Mouse (Mus musculus) ES-Bruce4 (cell line): Measurements from ENCODE around the gene Fzd10. TPM values are rescaled to one million over a fixed set of nuclear protein-coding genes. Genes with fewer than 3 reads are reported as not detected.

ENCODE experiments used
- H3K27ac ChIP-seq: 2 replicates; pipeline ENCODE4 v1.5.1; 2012; ENCODE audit warnings: low read length, inconsistent platforms; ENCODE audit not compliant: insufficient read depth
- H3K27me3 ChIP-seq: 2 replicates; pipeline ENCODE4 v1.6.1; 2012; ENCODE audit warnings: mild to moderate bottlenecking, low read length, inconsistent platforms; ENCODE audit not compliant: control insufficient read depth, poor library complexity, insufficient read depth, severe bottlenecking
- H3K36me3 ChIP-seq: 2 replicates; pipeline ENCODE4 v1.6.1; 2012; ENCODE audit warnings: inconsistent platforms, mild to moderate bottlenecking, low read length, moderate library complexity; ENCODE audit not compliant: control insufficient read depth, poor library complexity, insufficient read depth, severe bottlenecking
- H3K4me1 ChIP-seq: one replicate; pipeline ENCODE4 v1.8.1; 2011; ENCODE audit warnings: low read length; ENCODE audit not compliant: control insufficient read depth, insufficient read depth
- H3K4me3 ChIP-seq: 2 replicates; pipeline ENCODE4 v1.5.1; 2011; ENCODE audit warnings: low read depth, mild to moderate bottlenecking, low read length
- H3K9ac ChIP-seq: 2 replicates; pipeline ENCODE4 v1.6.1; 2012; ENCODE audit warnings: low read depth, mild to moderate bottlenecking, inconsistent platforms; ENCODE audit not compliant: poor library complexity, severe bottlenecking
- H3K9me3 ChIP-seq: replicated peaks from 2 replicates; pipeline ENCODE4 v1.6.1; 2012; ENCODE audit warnings: mild to moderate bottlenecking, low read length, inconsistent platforms; ENCODE audit not compliant: control insufficient read depth, poor library complexity, insufficient read depth, severe bottlenecking
- CTCF ChIP-seq: IDR thresholded peaks from one replicate; pipeline ENCODE4 v1.8.1; 2011; ENCODE audit warnings: low read depth, low read length
- EP300 ChIP-seq: IDR thresholded peaks from 2 replicates; pipeline ENCODE4 v1.6.1; 2011; ENCODE audit warnings: low read depth, low read length; ENCODE audit not compliant: insufficient read depth
- POLR2A ChIP-seq: IDR thresholded peaks from one replicate; pipeline ENCODE4 v1.8.1; 2011; ENCODE audit warnings: low read length; ENCODE audit not compliant: insufficient read depth
- polyA plus RNA-seq: library from polyadenylated mRNA; stranded (reverse); fragments of >200 nt; gene quantifications from 2 replicates; pipeline ENCODE4 v1.2.4, GENCODE M21; 2011; ENCODE audit warnings: low read depth; ENCODE audit not compliant: missing spikeins, insufficient read depth, insufficient read length

Gene Fzd10
- polyA plus RNA-seq = 13.5 and 14.2 TPM in 2 replicates

DNA sequence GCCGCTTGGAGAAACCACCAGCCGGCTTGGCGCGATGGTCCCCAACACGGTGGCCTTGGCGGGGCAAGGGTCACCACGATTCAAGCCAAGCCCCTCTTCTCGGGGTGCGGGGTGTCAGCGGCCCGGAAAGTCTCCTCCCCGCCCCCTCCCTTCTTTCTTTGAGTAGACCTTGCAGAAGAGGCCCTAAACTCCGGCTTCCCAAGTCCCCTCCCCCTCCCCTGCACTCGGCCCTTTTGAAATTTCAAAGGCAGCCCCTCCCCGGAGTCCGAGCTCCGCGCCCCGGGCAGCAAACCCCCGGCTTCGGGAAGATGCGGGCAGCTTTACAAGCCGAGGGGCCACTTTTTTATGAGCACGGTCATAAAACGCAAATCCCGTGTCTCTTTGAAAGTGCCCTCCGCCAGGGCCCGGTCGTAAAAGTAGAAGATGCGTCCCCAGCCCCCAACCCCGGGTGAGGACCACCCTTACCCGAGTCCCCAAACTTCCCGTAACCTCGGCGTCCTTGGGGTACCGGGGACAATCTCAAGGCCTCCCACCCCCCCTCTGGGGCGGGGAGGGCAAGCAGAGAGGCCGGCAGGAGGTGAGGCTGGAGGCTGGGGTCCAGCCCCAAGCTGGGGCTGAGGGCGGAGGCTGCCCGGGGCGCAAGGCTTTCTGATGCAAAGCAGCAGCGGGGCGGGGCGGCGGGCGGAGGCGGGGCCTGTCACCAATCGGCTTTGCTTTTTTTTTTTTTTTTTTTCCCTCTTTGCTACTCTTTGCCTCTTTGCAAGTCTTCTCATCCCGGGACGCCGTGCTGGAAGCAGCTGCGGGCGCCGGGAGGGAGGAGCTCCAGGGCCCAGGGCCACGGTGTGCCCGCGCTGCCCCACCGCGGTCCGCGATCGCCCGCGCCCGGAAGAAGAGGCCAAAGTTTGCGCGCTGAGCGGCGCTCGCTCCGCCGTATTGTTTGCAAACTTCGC lies at the start of gene Fzd10:
Gene Fzd10, plus strand, starts transcription at position 773 of the 950 bp plus-strand sequence.
- H3K4me1 ChIP-seq = peaks cover 4% of the 10 kb centered on the region
- H3K4me3 ChIP-seq = peak within 1 kb of the TSS; percentile 72
- H3K27me3 ChIP-seq = 0 out of 2 replicates have a peak, but pooled peaks cover 3% of the 10 kb centered on the region
- TF ChIP-seq EP300 (0 out of 2 replicates have a peak, but pooled peaks have one; percentile 38), POLR2A (no peak)
- peak within 1 kb of the TSS; percentile 63 for H3K9ac ChIP-seq
- H3K27ac ChIP-seq = peak within 1 kb of the TSS; percentile 61
- peaks cover 11% of the 10 kb centered on the region for H3K9me3 ChIP-seq
- H3K36me3 ChIP-seq = no peaks in the 10 kb centered on the region

DNA sequence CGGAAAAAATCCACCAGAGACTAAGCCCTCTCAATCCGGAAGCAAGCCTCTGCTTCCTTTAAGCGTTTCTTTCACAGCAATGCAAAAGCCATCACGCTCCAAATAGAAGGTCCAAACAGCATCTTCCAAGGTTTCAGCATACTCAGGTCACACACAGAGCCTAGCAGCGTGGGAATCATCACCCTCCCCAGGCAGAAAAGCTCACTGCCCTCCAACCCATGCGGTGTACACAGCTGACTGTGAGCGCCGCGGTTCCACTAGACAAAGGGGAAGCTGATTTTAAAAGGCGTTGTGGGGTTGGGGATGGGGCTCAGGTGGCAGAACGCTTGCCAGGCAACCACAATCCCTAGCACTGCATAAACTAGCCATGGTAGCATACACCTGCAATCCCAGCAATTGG lies 49.2 kb upstream of the Fzd10 start:
- TF ChIP-seq CTCF (no peak), POLR2A (no peak)
- Histone ChIP-seq H3K9me3 (no peaks in the 10 kb centered on the region), H3K36me3 (no peaks in the 10 kb centered on the region), H3K27ac (no peak overlapping the region), H3K4me1 (no peaks in the 10 kb centered on the region), H3K27me3 (no peaks in the 10 kb centered on the region), H3K9ac (no peak overlapping the region), H3K4me3 (no peak overlapping the region)

DNA sequence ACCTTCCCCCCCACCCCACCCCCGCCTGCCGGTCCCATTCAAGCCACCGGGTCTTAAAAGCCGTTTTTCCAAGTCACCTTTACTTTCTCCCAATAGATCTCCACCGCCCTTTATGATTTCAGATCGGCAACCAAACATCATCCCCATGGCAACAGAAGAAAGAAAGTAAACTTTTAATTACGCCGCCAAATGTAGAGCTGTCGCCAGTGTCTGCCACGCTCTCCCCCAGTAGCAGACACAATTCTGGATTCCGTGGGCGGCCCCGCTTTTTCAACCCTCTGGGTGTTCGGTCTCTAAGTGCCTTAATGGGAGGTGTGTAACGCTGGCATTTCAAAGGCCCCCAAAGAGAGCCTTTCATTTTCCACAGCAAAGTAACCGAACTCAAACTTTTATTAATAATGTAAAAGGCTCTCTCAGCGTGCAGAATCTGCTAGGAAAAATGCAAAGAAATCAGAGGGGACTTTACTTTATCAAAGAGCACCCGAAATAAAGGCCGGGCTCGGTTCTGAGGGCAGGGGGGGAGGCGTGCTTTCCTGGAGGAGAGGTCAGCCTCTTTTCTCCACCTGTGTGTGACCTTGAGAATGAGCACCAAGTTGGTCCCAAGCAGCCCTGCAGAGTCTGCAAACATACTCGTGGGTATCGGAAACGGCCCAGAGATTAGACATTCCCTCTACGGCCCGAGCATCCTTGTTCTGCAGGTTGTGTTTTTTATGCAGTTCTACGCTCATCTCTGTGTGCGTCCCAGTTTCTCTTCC lies 48.3 kb upstream of the Fzd10 start:
- no peak for TF ChIP-seq CTCF
- Histone ChIP-seq H3K4me1 (no peaks in the 10 kb centered on the region), H3K36me3 (no peaks in the 10 kb centered on the region), H3K9me3 (no peaks in the 10 kb centered on the region), H3K9ac (no peak overlapping the region), H3K4me3 (peak overlapping the region; percentile 40; the same call in 1 of the 2 replicates), H3K27me3 (no peaks in the 10 kb centered on the region), H3K27ac (no peak overlapping the region)

DNA sequence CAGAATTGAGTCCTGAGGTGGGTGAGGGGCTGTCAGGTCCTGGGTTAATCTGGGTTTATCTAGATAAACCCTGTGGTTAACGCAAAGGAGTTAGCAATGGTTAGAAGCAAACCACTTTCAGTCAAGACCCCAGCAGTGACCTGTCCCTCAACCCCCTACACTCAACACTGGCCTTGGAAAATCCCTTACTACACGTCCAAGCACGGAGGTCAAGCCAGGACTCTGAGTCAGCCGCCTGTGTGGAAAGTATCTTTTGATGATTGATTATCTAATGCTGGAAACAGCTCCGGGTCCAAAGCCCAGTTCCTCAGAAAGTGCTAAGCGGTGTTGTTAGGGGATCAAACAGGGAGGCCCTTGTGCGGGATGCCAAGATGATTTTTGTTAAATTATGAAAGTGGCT lies 42.5 kb upstream of the Fzd10 start:
- H3K4me3 ChIP-seq = no peak overlapping the region
- no peak overlapping the region for H3K9ac ChIP-seq
- H3K9me3 ChIP-seq = peaks cover 8% of the 10 kb centered on the region
- no peak overlapping the region for H3K27ac ChIP-seq
- no peak for TF ChIP-seq CTCF
- no peak for TF ChIP-seq POLR2A
- TF ChIP-seq EP300 = no peak
- H3K36me3 ChIP-seq = no peaks in the 10 kb centered on the region
- no peaks in the 10 kb centered on the region for H3K27me3 ChIP-seq
- no peaks in the 10 kb centered on the region for H3K4me1 ChIP-seq

DNA sequence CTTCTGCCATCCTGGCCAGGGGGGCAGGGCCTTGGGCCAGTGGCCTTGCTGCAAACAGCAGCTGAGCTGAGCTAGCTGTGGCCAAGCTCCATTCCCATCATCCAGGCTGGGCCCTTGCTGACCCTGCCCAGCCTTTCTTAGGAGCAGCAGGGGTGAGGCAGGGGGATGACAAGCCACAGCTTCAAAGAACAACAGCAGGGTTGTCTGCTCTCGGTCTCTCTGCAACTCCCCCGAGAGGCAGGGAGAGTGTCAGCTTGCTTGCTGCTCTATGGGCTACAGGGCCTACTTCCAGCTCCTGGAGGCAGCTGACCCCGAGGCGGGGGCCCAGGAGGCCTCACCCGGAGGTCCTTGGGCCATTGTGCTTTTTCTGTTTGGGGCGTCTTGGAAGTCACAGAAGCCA lies 33.3 kb upstream of the Fzd10 start:
- Histone ChIP-seq H3K36me3 (no peaks in the 10 kb centered on the region), H3K4me3 (no peak overlapping the region), H3K9me3 (no peaks in the 10 kb centered on the region), H3K27me3 (no peaks in the 10 kb centered on the region), H3K9ac (no peak overlapping the region), H3K27ac (no peak overlapping the region), H3K4me1 (no peaks in the 10 kb centered on the region)
- TF ChIP-seq EP300 (no peak), CTCF (no peak), POLR2A (no peak)

DNA sequence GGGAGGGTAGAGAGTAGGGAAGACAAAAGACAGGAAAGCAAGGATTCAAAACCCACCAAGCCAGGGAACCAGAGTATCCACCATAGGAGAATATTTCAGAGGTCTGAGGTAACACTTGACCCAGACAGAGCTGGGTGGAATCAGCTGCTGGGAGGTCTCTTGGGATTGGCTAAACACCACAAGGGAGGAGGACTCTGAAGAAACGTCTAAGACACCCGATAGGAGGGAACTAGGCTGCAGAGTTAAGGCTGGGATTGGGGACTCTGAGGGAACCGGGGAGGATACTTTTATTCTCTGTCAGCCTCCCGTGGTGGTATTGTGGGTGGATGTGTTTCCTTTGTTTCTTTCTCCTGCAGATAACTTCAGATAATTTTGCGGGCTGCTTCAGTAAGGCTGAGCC lies 31.7 kb upstream of the Fzd10 start:
- H3K4me1 ChIP-seq = no peaks in the 10 kb centered on the region
- TF ChIP-seq POLR2A (no peak), EP300 (no peak), CTCF (no peak)
- H3K9me3 ChIP-seq = no peaks in the 10 kb centered on the region
- H3K9ac ChIP-seq = no peak overlapping the region
- no peaks in the 10 kb centered on the region for H3K27me3 ChIP-seq
- no peaks in the 10 kb centered on the region for H3K36me3 ChIP-seq
- no peak overlapping the region for H3K4me3 ChIP-seq
- H3K27ac ChIP-seq = no peak overlapping the region
